Mouse (Mus musculus) ES-Bruce4 (cell line): Measurements from ENCODE around the gene Lmln.

Source experiments
- CTCF ChIP-seq: IDR thresholded peaks from one replicate; pipeline ENCODE4 v1.8.1; 2011; ENCODE audit warnings: low read depth, low read length
- EP300 ChIP-seq: IDR thresholded peaks from 2 replicates; pipeline ENCODE4 v1.6.1; 2011; ENCODE audit warnings: low read depth, low read length; ENCODE audit not compliant: insufficient read depth
- POLR2A ChIP-seq: IDR thresholded peaks from one replicate; pipeline ENCODE4 v1.8.1; 2011; ENCODE audit warnings: low read length; ENCODE audit not compliant: insufficient read depth

- TF ChIP-seq CTCF (no peak), POLR2A (no peak), EP300 (no peak)
These were observed 95.7 kb downstream of the Lmln start for GRCm38 (mm10) chr16:33158006-33158405.
